Mouse (Mus musculus) retina, adult 2 months (tissue): ENCODE data around the gene Lgals7.
A peak's percentile ranks its signal among the peaks of the same experiment; 100 is the strongest.

ENCODE experiments used
- DNase-seq: peaks from one replicate; pipeline ENCODE4 v3.0.0-alpha.2; 2012; ENCODE audit warnings: low read depth, low spot score

Gene Lgals7

GRCm38 (mm10) chr7:28830981-28831380 lies 32.7 kb upstream of the Lgals7 start:
- DNase-seq = no peak

- no peak for DNase-seq
These were observed 32.1 kb upstream of the Lgals7 start for GRCm38 (mm10) chr7:28831411-28832125.

DNA sequence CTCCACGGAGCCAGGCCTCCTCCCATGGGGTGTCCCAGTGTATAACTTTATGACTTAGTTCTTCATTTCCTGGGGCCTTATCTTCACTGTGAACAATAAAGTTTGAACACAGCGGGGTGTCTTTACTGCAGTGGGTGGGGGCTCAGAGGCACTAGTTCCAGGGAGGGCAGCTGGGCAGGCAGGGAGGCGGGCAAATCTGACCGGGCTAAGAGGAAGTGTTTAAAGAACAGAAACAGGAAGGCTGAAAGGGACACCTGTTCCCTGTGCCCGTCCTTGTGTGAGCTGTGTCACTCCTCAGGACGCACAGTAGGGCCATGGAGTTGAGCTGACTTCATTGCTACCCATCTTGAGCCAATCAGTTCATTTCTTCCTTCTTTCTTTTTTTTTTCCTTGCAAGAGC lies 31.5 kb upstream of the Lgals7 start:
- no peak for DNase-seq

- no peak for DNase-seq
These were observed 29.8 kb upstream of the Lgals7 start, which contains the start of gene Lgals4 for GRCm38 (mm10) chr7:28833723-28834347. TSS of gene Lgals4 (plus strand) at chr7:28833854.

GRCm38 (mm10) chr7:28836936-28837335 lies 26.7 kb upstream of the Lgals7 start:
- DNase-seq = no peak

DNA sequence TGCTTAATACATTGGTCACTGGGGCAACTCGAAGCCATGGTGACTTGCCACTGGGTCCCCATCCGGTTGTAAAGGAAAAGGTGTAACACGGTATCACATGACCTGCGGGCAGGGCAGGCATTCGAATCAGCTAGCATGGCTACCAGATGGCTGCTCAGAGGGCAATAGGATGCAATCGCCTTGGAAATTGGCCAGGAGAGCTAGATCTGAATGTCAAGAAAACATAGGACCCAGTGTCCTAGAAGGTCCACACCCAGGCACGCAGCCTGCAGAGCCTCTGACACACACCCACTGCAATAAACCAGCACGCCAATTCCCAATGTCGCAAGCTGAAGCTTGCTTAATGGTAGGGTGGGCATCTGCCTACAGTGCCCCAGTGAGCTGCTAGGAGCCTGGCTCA lies 25.3 kb upstream of the Lgals7 start:
- DNase-seq = no peak

GRCm38 (mm10) chr7:28847273-28847672 lies 16.4 kb upstream of the Lgals7 start:
- no peak for DNase-seq

DNA sequence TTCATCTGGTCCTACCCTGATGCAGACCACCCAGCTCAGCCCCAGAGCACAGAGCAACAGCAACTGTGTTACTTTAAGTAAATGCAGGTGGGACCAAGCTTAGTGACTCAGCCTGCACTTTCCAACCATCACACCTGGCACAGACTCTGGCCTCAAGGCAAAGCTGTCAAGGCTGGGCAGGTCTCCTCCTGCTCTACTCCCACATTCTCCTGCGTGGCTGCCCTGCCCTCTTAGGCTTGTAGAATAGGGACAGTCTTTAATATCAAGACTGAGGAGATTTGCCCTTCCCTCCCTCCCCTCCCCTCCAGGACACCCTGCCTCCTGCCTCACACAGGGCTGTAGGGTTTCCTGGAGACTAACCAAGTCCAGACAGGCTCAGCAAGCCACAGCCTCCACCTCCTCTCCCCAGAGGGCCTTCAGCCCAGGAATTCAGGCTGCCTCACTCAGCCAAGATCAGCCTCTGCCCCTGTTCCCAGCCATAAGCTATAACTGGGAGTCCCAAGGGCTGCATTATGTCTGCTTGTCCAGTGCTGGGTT lies 13.9 kb upstream of the Lgals7 start:
- DNase-seq = no peak

DNA sequence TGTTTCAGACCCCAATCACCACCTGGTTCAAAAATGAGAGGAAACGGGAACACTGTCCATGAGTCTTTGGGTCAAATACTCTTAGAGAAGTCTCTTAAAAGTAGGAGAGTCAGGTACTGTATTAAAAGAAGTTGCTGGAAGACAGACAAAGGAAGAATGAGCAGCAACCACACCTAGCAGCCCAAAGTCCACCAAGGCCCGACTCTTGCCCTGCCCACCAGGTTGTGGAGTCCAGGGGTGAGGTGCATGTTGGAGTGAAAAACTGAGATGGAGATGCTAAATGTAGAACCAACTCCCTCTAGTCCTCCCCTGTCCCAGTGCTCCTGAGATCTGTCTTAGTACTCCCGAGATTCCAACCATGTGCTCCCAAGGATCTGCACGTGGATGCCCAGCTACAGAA lies 13.0 kb upstream of the Lgals7 start:
- DNase-seq = no peak

DNA sequence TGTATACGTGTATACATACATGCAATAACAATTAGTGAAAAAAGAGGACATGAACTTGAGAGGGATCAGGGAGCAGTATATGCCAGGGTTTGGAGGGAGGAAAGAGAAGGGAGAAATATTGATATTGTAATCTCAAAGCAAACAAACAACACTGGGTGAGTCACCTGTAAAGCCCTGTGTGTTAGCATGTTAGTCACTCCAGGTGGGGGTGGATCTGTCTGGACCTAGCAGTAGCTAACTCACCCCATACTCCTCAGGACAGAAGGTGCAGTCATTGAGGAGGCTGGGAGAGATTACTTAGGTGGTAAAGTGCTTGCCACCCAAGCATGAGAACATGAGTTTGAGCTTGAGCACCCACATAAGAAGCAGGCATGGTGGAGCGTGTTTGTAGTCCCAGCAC lies 3.7 kb upstream of the Lgals7 start:
- DNase-seq = no peak

DNA sequence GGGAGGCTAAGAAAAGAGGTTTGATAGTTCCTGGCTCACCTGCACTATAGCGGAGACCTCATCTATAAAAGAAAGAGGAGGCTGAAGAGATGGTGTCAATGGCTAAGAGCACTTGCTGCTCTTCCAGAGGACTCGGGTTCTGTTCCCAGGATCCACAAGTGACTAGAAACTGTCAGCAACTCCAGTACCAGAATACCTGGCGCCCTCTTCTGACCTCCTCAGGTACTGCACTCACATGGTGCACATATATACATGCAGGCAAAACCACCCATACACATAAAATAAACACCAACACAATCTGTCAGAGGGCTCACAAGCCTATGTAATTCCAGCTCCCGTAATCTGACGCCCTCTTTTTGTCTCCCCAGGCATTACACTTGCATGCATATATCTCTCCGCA lies 2.8 kb upstream of the Lgals7 start:
- no peak for DNase-seq

DNA sequence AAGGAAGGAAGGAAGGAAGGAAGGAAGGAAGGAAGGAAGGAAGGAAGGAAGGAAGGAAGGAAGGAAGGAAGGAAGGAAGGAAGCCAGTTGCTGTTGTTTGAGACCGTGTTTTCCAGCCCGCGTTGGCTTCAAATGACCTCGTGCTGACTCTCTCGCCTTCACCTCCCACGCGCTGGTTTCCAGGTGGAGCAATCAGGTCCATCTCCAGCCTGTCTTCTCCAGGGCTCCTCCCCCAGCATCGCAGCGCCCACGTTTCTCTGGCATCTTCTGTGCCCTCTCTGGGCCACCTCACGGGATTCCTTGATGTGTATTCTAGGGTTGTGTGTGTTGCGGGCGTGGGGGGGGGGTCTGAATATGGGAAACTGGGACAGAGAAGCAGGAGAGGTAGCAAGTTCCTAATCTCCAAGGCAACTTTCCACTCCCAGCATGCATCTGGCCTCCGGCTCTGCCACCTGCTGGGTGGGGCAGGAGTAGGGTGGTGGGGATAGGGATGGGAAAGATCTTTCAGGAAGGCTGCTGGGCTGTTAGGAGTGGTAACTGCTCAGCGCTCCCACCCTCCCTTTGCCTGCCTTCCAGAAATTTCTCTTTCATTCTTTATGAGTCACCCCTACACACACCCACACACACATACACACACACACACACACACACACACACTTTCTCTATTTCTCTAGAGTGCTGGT lies 695 bp upstream of the Lgals7 start:
- DNase-seq = no peak

DNA sequence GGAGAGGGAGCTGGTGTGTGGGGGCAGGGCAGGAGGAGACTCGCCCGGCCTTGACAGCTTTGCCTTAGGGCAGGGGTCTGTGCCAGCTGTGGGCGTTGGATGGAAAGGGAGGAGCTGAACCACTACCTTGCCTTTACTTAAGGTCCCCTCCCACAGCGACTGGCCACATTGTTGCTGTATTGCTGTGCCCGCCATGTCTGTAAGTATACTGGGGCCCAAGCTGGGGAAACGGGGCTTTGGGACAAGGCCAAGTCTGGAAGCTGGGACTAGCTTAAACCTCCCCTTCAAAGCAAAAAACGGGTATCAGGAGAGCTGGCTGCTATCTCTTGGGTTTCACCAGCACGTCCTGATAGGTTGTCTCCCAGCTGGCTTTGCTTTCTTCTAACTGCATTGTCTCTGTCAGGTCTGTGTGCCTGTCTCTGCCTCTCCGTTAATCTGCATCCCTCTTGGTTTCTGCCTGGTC lies 666 bp downstream of the Lgals7 start:
- no peak for DNase-seq

DNA sequence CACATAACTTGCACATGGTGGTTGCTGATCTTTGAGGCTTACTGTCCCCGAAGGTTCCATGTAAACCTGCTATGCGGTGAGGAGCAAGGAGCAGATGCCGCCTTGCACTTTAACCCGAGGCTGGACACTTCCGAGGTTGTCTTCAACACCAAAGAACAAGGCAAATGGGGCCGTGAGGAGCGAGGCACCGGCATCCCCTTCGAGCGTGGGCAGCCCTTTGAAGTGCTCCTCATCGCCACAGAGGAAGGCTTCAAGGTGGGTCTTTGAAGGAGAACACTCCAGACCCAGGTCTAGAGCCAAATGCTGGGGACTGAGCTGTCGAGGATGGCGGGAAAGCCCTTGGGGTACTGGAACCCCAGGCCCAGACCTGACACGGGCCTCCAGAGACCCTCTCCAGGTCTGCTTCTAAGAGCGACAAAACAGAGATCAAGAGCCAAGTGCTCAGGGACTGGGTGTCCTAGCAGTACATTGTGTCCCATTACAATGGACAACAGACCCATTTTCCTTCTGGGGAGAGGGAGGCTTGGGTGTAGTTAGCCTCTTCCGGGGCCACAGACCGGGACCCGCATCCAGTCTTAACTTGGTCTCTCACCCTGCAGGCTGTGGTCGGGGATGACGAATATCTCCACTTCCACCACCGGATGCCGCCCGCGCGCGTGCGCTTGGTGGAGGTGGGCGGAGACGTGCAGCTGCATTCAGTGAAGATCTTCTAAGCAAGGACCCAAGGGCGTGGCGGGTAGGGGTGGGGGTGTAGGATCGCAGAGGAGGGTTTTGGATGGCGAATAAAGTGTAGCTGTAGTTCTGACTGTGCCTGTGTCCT lies 2.0 kb downstream of the Lgals7 start:
- no peak for DNase-seq

DNA sequence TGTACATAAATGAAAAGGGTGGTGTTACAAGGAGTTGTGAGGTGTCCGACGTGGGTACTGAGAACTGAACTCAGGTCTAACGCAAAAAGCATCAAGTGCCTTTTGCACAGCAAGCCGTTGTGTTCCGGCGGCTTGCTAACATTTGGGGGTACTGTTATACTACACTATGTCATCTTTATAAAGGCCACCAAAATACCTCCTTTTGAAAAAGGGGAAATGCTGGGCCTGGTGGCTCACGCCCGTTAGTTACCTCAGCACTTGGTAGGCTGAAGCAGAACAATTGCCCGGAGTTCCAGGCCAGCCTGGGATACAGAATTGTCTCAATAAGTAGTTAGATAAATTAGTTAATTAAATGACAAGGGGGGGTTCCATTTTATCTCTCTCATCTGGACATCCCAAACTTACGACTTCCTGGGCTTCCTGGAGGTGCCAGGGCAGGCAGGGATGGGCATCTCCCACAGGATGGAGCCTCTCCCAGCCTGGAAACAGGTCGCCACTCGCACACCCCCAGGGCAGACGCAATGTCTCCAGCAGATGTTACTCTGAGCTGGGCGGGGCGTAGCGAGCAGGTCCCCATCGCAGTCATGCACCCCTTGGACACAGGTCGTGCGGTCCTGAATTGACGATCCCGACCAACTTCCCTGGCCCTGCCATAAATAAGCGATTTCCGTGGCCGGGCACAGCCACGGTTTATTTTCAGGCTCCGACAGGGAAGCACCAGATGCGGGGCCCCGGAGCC lies 3.3 kb downstream of the Lgals7 start:
- DNase-seq = no peak

DNA sequence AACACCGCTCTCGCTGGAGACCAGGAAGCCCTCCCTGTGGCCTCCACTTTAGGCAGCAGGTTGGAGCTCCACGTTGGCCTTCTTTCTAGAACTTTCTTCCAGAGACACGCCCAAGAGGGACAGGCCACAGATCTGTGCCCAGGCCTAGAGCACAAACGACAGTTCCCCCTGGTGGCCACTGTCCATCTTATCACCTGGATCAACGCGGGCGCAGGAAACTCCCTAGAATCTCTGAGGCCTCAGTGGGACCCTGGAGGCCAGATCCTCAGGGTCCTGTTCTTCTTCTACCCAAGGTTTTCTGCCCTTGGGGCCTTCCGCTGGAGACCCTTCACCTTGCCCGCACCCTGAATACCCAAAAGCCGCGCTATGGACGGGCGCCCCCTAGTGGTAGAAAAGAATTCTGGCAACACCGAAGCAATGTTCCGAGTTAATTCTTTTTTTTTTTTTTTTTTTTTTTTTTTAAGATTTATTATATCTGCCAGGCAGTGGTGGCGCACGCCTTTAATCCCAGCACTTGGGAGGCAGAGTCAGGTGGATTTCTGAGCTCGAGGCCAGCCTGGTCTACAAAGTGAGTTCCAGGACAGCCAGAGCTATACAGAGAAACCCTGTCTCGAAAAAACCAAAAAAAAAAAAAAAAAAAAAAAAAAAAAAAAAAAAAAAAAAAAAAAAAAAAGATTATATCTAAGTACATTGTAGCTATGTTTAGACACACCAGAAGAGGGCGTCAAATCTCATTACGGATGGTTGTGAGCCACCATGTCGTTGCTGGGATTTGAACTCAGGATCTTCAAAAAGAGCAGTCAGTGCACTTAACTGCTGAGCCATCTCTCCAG lies 4.1 kb downstream of the Lgals7 start:
- peak; percentile 49 for DNase-seq

GRCm38 (mm10) chr7:28870901-28871664 lies 7.4 kb downstream of the Lgals7 start:
- no peak for DNase-seq

DNA sequence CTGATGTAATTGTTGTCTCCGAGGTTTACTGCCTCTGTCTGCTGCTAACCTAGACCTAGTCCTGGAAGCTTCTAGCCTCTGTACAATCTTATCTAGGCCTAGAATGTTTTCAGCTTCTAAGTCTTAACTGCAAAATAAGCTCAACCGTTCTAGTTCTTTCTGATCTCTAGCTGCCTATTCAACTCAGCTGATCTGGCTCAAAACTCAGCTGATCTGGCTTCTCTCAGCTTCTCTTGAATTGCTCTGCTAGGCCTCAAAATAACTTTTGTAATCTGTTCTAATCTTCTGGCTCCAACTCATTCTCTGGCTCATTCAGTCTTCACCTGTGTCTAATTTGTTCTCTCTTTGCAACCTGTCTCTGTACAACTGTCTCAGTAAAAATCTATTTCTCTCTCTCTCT lies 10.9 kb downstream of the Lgals7 start:
- no peak for DNase-seq

DNA sequence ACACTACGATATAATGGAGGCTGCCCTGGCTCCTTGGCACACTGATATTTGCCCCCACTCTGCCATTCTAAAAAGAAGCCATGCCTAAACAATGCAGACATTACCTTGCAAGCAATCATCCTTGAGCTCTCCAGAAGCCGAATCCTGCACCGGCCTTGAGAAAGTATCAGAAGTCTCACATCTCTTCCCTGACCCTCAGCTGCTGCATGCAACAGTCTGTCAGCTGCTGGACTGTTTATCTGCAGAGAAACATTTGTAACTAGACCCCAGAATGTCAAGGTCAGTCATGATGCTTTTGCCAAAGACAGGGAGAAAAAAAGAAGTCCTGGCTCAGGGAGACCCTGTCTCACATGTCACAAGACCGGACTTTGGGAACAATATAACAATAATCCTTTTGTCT lies 12.4 kb downstream of the Lgals7 start:
- no peak for DNase-seq
